Mouse (Mus musculus) cerebellum, adult (tissue): ENCODE results near the gene Cmtm3.

Source experiments
- ATAC-seq: cut with Nextera tagmentation; 2 replicates; pipeline ENCODE4 v1.9.2; 2017; ENCODE audit warnings: mild to moderate bottlenecking, moderate library complexity, mixed read lengths; ENCODE audit not compliant: insufficient number of reproducible peaks, low FRiP score, low TSS enrichment

Cmtm3 gene

DNA sequence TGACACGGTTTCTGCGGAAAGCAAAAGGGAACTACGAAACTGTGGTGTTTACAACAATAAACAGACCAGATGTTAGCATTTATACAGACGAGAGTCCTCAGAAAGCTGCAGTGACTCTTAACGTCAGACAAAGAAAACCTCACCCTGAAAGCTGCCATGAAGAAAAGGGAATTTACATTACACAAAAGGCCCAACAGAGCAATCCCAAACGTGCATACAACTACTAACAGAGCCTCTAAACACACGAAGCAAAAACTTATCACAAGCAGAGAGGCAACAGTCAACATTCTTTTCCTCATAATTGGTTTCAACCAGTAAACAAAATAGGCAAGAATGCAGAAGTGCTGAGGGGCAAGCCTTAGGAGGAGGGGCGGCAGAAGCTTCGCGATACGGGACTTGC is 37.5 kb downstream of the Cmtm3 start:
- ATAC-seq = no peak

DNA sequence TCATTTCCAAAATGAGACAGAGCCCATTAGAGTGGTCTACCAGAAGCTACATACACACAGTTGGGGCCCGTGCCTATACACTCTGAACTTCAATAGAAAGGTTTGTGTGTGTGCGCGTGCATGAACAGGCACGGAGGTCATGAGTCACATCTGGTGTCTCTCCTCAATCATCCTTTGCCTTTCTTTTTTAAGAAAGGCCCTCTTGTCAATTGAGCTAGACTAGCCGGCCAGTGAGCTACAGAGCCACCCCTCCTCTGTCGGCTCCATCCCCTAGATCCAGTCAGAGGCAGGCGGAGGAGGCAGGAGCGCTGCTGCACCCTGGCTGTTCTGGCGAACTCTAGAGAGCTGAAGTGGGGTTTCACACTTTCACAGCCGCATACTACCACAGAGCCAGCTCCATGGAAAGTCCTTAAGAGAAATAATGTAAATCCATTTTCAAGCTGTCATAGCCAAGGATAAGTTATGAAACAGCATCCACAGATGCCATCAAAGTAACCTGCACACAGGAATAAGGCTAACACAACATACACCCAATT is 40.2 kb downstream of the Cmtm3 start:
- no peak for ATAC-seq

- no peak for ATAC-seq
Measured at GRCm38 (mm10) chr8:104380269-104380668, 41.1 kb downstream of the Cmtm3 start.

- ATAC-seq = peak; percentile 36; the same call in 1 of the 2 replicates
Measured at GRCm38 (mm10) chr8:104380961-104381411, 41.8 kb downstream of the Cmtm3 start.

DNA sequence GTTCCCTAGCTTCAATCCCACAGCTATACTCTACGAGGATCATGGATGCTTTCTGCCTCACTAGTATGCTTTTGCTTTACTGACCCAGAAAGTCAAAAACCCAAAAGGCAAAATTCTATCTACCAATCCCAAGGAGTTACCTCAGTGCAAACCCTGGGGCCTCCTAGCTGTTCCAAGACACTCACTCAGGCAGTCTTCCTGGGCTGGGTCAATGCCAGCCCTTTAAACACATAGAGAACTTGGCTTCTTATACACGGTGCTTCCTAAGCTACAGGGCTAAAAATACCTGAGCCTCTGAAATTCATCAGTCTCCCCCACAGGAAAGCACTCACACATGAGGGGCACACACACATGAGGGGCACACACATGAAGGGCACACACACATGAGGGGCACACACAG is 44.1 kb downstream of the Cmtm3 start:
- peak; percentile 8; the same call in 1 of the 2 replicates for ATAC-seq

GRCm38 (mm10) chr8:104383977-104384376 is 44.8 kb downstream of the Cmtm3 start:
- no peak for ATAC-seq

DNA sequence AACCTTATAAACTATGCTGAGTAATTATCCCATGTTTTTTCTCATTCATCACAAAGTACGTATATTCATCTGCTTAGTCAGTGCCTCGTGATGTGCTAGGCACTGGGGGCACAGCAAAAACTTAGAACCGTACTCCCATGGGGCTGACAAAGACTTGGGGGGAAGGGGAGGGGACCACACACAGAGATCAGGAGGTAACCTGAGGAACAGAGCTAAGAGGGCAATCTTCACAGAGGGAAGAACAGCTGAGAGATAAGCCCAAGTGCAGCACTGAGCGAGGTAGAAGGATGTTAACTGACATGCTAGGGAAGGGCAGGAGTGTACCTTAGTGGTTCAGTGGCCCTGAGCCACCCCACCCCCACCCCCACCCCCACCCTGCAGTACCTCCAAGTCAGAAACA is 47.5 kb downstream of the Cmtm3 start:
- ATAC-seq = no peak

DNA sequence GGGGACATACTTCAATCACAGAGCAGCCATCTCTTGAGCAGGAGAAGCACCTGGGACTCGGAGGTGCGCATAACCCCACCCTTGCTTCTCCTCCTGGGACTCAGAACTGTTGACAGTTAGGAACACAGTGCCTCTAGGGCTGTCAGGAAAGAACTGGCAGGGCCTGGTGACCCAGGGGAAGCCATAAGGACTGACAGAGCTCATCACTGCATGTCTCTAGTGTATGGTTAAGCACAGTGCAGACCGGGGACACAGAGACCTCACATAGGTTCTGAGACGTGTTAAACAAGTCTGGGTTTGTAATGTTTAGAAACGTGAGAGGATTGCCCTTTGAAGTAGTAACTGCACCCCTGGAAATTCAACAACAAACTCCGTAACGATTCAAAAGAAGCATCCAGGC is 48.3 kb downstream of the Cmtm3 start:
- ATAC-seq = no peak

GRCm38 (mm10) chr8:104387980-104388379 is 48.8 kb downstream of the Cmtm3 start:
- ATAC-seq = peak; percentile 62; the same call in 1 of the 2 replicates

DNA sequence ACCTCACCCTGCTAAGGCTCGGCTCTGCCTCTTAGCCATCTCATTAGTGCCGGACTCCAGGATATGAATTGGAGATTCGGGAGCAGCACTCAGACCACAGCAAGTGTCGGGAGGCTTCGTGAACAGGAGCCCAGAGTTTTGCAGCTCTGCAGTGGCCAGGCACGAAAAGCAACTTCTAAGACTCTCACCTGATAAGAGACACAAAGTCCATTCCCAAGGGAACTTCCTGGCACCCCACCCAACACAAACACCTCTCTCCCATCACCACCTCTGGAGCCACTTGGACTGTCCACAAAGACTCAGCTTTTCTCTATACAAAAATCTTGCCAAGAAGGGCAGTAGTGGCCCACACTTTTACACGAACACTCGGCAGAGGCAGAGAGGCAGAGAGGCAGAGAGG is 51.0 kb downstream of the Cmtm3 start:
- ATAC-seq = no peak

GRCm38 (mm10) chr8:104393139-104393538 is 53.9 kb downstream of the Cmtm3 start:
- ATAC-seq = no peak

DNA sequence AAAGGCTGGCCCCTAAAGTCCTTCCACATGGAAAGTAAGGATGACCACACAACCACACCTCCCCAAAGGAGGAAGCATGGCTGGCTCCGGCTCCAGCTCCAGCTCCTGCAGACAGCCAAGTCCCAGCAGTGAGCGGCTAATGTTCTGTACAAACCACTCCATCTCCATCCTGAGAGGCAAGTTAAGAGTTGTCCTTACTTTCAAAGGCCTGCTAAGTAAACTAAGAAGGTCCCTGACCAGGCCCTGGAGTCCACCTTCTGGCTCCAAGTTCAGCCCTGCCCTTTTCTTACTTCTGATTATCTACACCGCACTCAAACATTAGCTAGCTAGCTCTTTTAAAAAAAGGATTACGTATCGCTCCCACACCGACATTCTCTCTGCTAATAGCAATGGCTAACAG is 54.6 kb downstream of the Cmtm3 start:
- no peak for ATAC-seq

GRCm38 (mm10) chr8:104394801-104395702 is 55.8 kb downstream of the Cmtm3 start:
- peak; percentile 78 for ATAC-seq

DNA sequence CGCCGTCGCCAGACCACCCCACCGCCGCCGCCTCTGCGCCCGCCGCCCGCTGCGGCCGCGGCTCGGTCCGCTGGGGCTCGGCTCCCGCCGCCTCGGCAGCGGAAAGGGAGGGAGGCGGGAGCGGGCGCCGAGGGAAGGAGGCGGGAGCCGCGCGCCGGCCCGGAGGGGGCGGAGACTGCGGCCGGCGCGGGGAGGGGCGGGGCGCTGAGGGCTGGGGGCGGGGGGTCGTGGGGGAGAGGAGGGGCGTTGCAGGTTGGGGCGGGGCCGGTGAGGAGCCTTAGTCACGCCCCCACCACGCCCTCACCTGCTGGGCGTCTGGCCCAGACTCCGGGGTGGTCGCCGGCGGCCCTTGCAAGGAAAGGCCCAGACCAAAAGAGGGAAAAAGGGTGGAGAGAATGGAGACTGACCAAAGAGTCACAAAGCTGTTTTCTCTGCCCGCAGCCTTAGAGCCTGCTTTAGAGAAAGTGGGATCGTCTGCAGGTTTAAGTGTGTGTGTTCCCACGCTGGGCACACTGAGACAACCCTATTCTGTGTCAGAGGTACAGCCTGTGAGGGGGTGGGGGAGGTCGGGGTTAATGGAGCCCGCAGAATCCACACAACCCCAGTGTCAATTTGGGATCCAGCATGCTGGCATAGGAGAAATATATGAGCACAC is 56.6 kb downstream of the Cmtm3 start, which contains the start of gene Cmtm4:
Gene Cmtm4, minus strand, starts transcription at position 105 of the 655 bp plus-strand sequence.
- ATAC-seq = peak; percentile 75
